Mouse (Mus musculus): ENCODE data around the gene 4921517D22Rik.
"Not testable (repeated sequence)": the region's sequence is repeated elsewhere in the genome, so short reads cannot be mapped to it uniquely, and the experiment has no call there.

The 4921517D22Rik gene

GRCm38 (mm10) chr13:59694008-59694407 lies at the start of gene 4921517D22Rik:
TSS of gene 4921517D22Rik (minus strand) at chr13:59694108.
- DNase-seq (ENCODE audit: low spot score in 2 of 2) = no peak

GRCm38 (mm10) chr13:59741697-59742096 lies 47.8 kb upstream of the 4921517D22Rik start:
- DNase-seq (ENCODE audit: low spot score in 2 of 2) = peak in 1 of 2 experiments; percentile 73

- no peak for DNase-seq (ENCODE audit: low spot score in 2 of 2)
Observed at GRCm38 (mm10) chr13:59741096-59741495, 47.2 kb upstream of the 4921517D22Rik start.

GRCm38 (mm10) chr13:59739397-59739796 lies 45.5 kb upstream of the 4921517D22Rik start:
- DNase-seq (ENCODE audit: low spot score in 2 of 2) = peak; percentile 50 to 61

- DNase-seq (ENCODE audit: low spot score in 2 of 2) = no peak
Observed at GRCm38 (mm10) chr13:59738455-59738854, 44.5 kb upstream of the 4921517D22Rik start.

GRCm38 (mm10) chr13:59735190-59735589 lies 41.3 kb upstream of the 4921517D22Rik start:
- DNase-seq (ENCODE audit: low spot score in 2 of 2) = no peak

- DNase-seq (ENCODE audit: low spot score in 2 of 2) = peak in 1 of 2 experiments; percentile 55
Observed at GRCm38 (mm10) chr13:59734347-59734746, 40.4 kb upstream of the 4921517D22Rik start.

- no peak for DNase-seq (ENCODE audit: low spot score in 2 of 2)
Observed at GRCm38 (mm10) chr13:59733936-59734335, 40.0 kb upstream of the 4921517D22Rik start.

GRCm38 (mm10) chr13:59731652-59732051 lies 37.7 kb upstream of the 4921517D22Rik start, which contains the start of gene Spata31d1d:
TSS of gene Spata31d1d (minus strand) at chr13:59731752.
- no peak for DNase-seq (ENCODE audit: low spot score in 2 of 2)

GRCm38 (mm10) chr13:59728378-59729093 lies 34.6 kb upstream of the 4921517D22Rik start:
- peak; percentile 72 to 87 for DNase-seq (ENCODE audit: low spot score in 2 of 2)

GRCm38 (mm10) chr13:59726139-59726867 lies 32.4 kb upstream of the 4921517D22Rik start:
- DNase-seq (ENCODE audit: low spot score in 2 of 2) = no peak

GRCm38 (mm10) chr13:59722089-59722488 lies 28.2 kb upstream of the 4921517D22Rik start:
- not testable (repeated sequence) for DNase-seq (ENCODE audit: low spot score in 2 of 2)

- DNase-seq (ENCODE audit: low spot score in 2 of 2) = no peak
Observed at GRCm38 (mm10) chr13:59719475-59719874, 25.6 kb upstream of the 4921517D22Rik start.

- DNase-seq (ENCODE audit: low spot score in 2 of 2) = not testable (repeated sequence)
Observed at GRCm38 (mm10) chr13:59718857-59719440, 25.0 kb upstream of the 4921517D22Rik start.

- DNase-seq (ENCODE audit: low spot score in 2 of 2) = no peak
Observed at GRCm38 (mm10) chr13:59713710-59714109, 19.8 kb upstream of the 4921517D22Rik start.

GRCm38 (mm10) chr13:59711984-59712383 lies 18.1 kb upstream of the 4921517D22Rik start, which contains the start of gene Spata31d1b:
TSS of gene Spata31d1b (plus strand) at chr13:59712284.
- DNase-seq (ENCODE audit: low spot score in 2 of 2) = not testable (repeated sequence)

- no peak for DNase-seq (ENCODE audit: low spot score in 2 of 2)
Observed at GRCm38 (mm10) chr13:59710230-59710629, 16.3 kb upstream of the 4921517D22Rik start, which contains the start of gene Spata31d1a. TSS of gene Spata31d1a (minus strand) at chr13:59710330.

- no peak for DNase-seq (ENCODE audit: low spot score in 2 of 2)
Observed at GRCm38 (mm10) chr13:59704562-59704961, 10.7 kb upstream of the 4921517D22Rik start.

- DNase-seq (ENCODE audit: low spot score in 2 of 2) = no peak
Observed at GRCm38 (mm10) chr13:59703514-59703913, 9.6 kb upstream of the 4921517D22Rik start.

GRCm38 (mm10) chr13:59700137-59700536 lies 6.2 kb upstream of the 4921517D22Rik start:
- DNase-seq (ENCODE audit: low spot score in 2 of 2) = not testable (repeated sequence)

GRCm38 (mm10) chr13:59699131-59699530 lies 5.2 kb upstream of the 4921517D22Rik start:
- no peak for DNase-seq (ENCODE audit: low spot score in 2 of 2)

GRCm38 (mm10) chr13:59695781-59696180 lies 1.9 kb upstream of the 4921517D22Rik start:
- DNase-seq (ENCODE audit: low spot score in 2 of 2) = no peak
